Mouse (Mus musculus): ENCODE measurements around the gene Pan3.

- TF ChIP-seq POLR2A (IDR thresholded peaks at IDR 0.05; ENCODE audit: borderline replicate concordance, insufficient read depth, low read length) (no peak), CTCF (IDR thresholded peaks at IDR 0.05; ENCODE audit: borderline replicate concordance, insufficient read depth, low read depth, low read length) (no peak)
These were observed 34.9 kb upstream of the Pan3 start for GRCm38 (mm10) chr5:147395050-147395449.

Data from cerebellum, adult 2 months (tissue).